Mouse (Mus musculus): ENCODE measurements around the gene Gm37240. TPM values are rescaled to one million over a fixed set of nuclear protein-coding genes. Genes with fewer than 3 reads are reported as not detected.

The Gm37240 gene
- polyA plus RNA-seq, 1 experiment from 2014 or later: 15.1 TPM

GRCm38 (mm10) chr3:84708469-84708868 is 1178.8 kb downstream of the Gm37240 start:
- H3K9ac ChIP-seq (ENCODE audit: low read depth, low read length): no peak overlapping the region
- no peak overlapping the region for H3K4me2 ChIP-seq (replicated peaks; ENCODE audit: low read depth, low read length)
- no peaks in the 10 kb centered on the region for H3K27me3 ChIP-seq (ENCODE audit: control insufficient read depth, insufficient read depth, low read length)
- WGBS: 75% methylated on average over 10 of the region's 10 CpGs
- H3K4me3 ChIP-seq (ENCODE audit: low read length): no peak overlapping the region
- ATAC-seq (ENCODE audit: low FRiP score, low TSS enrichment): no peak
- no peaks in the 10 kb centered on the region for H3K36me3 ChIP-seq (ENCODE audit: control insufficient read depth, insufficient read depth, low read length)
- no peaks in the 10 kb centered on the region for H3K9me3 ChIP-seq (ENCODE audit: control insufficient read depth, low read length)
- no peak overlapping the region for H3K27ac ChIP-seq (ENCODE audit: low read depth, low read length)
- H3K4me1 ChIP-seq (ENCODE audit: control insufficient read depth, insufficient read depth, low read length): no peaks in the 10 kb centered on the region

GRCm38 (mm10) chr3:84705224-84705623 is 1182.1 kb downstream of the Gm37240 start:
- no peak overlapping the region for H3K27ac ChIP-seq (ENCODE audit: low read depth, low read length)
- H3K27me3 ChIP-seq (ENCODE audit: control insufficient read depth, insufficient read depth, low read length): no peaks in the 10 kb centered on the region
- H3K4me3 ChIP-seq (ENCODE audit: low read length): no peak overlapping the region
- no peaks in the 10 kb centered on the region for H3K36me3 ChIP-seq (ENCODE audit: control insufficient read depth, insufficient read depth, low read length)
- no peak for ATAC-seq (ENCODE audit: low FRiP score, low TSS enrichment)
- no peaks in the 10 kb centered on the region for H3K4me1 ChIP-seq (ENCODE audit: control insufficient read depth, insufficient read depth, low read length)
- no peak overlapping the region for H3K4me2 ChIP-seq (replicated peaks; ENCODE audit: low read depth, low read length)
- WGBS: 90% methylated on average over 9 of the region's 9 CpGs
- H3K9me3 ChIP-seq (ENCODE audit: control insufficient read depth, low read length): no peaks in the 10 kb centered on the region
- no peak overlapping the region for H3K9ac ChIP-seq (ENCODE audit: low read depth, low read length)

GRCm38 (mm10) chr3:84703083-84703810 is 1184.1 kb downstream of the Gm37240 start:
- no peaks in the 10 kb centered on the region for H3K9me3 ChIP-seq (ENCODE audit: control insufficient read depth, low read length)
- no peaks in the 10 kb centered on the region for H3K27me3 ChIP-seq (ENCODE audit: control insufficient read depth, insufficient read depth, low read length)
- no peak overlapping the region for H3K4me3 ChIP-seq (ENCODE audit: low read length)
- no peak overlapping the region for H3K9ac ChIP-seq (ENCODE audit: low read depth, low read length)
- no peak overlapping the region for H3K4me2 ChIP-seq (replicated peaks; ENCODE audit: low read depth, low read length)
- H3K4me1 ChIP-seq (ENCODE audit: control insufficient read depth, insufficient read depth, low read length): no peaks in the 10 kb centered on the region
- WGBS: 77% methylated on average over 11 of the region's 11 CpGs
- no peaks in the 10 kb centered on the region for H3K36me3 ChIP-seq (ENCODE audit: control insufficient read depth, insufficient read depth, low read length)
- H3K27ac ChIP-seq (ENCODE audit: low read depth, low read length): no peak overlapping the region
- ATAC-seq (ENCODE audit: low FRiP score, low TSS enrichment): no peak

GRCm38 (mm10) chr3:84701964-84702363 is 1185.4 kb downstream of the Gm37240 start:
- no peaks in the 10 kb centered on the region for H3K9me3 ChIP-seq (ENCODE audit: control insufficient read depth, low read length)
- WGBS: 76% methylated on average over 5 of the region's 5 CpGs
- H3K4me2 ChIP-seq (replicated peaks; ENCODE audit: low read depth, low read length): no peak overlapping the region
- H3K9ac ChIP-seq (ENCODE audit: low read depth, low read length): no peak overlapping the region
- no peaks in the 10 kb centered on the region for H3K27me3 ChIP-seq (ENCODE audit: control insufficient read depth, insufficient read depth, low read length)
- H3K4me1 ChIP-seq (ENCODE audit: control insufficient read depth, insufficient read depth, low read length): no peaks in the 10 kb centered on the region
- no peaks in the 10 kb centered on the region for H3K36me3 ChIP-seq (ENCODE audit: control insufficient read depth, insufficient read depth, low read length)
- no peak overlapping the region for H3K4me3 ChIP-seq (ENCODE audit: low read length)
- H3K27ac ChIP-seq (ENCODE audit: low read depth, low read length): no peak overlapping the region
- no peak for ATAC-seq (ENCODE audit: low FRiP score, low TSS enrichment)

- ATAC-seq (ENCODE audit: low FRiP score, low TSS enrichment): no peak
- Histone ChIP-seq H3K27me3 (ENCODE audit: control insufficient read depth, insufficient read depth, low read length) (no peaks in the 10 kb centered on the region), H3K27ac (ENCODE audit: low read depth, low read length) (no peak overlapping the region), H3K9ac (ENCODE audit: low read depth, low read length) (no peak overlapping the region), H3K36me3 (ENCODE audit: control insufficient read depth, insufficient read depth, low read length) (no peaks in the 10 kb centered on the region), H3K4me2 (replicated peaks; ENCODE audit: low read depth, low read length) (no peak overlapping the region), H3K4me1 (ENCODE audit: control insufficient read depth, insufficient read depth, low read length) (no peaks in the 10 kb centered on the region), H3K9me3 (ENCODE audit: control insufficient read depth, low read length) (no peaks in the 10 kb centered on the region), H3K4me3 (ENCODE audit: low read length) (no peak overlapping the region)
- WGBS: 78% methylated on average over 2 of the region's 2 CpGs
Measured at GRCm38 (mm10) chr3:84701509-84701908, 1185.8 kb downstream of the Gm37240 start.

GRCm38 (mm10) chr3:84696428-84696917 is 1190.8 kb downstream of the Gm37240 start:
- no peak overlapping the region for H3K4me3 ChIP-seq (ENCODE audit: low read length)
- no peak overlapping the region for H3K27ac ChIP-seq (ENCODE audit: low read depth, low read length)
- H3K27me3 ChIP-seq (ENCODE audit: control insufficient read depth, insufficient read depth, low read length): no peaks in the 10 kb centered on the region
- H3K36me3 ChIP-seq (ENCODE audit: control insufficient read depth, insufficient read depth, low read length): no peaks in the 10 kb centered on the region
- no peak overlapping the region for H3K9ac ChIP-seq (ENCODE audit: low read depth, low read length)
- peaks cover 5% of the 10 kb centered on the region; the same call in 1 of the 2 replicates for H3K4me1 ChIP-seq (ENCODE audit: control insufficient read depth, insufficient read depth, low read length)
- ATAC-seq (ENCODE audit: low FRiP score, low TSS enrichment): peak; percentile 45; the same call in 1 of the 2 replicates
- H3K9me3 ChIP-seq (ENCODE audit: control insufficient read depth, low read length): no peaks in the 10 kb centered on the region
- peak overlapping the region; percentile 18 for H3K4me2 ChIP-seq (replicated peaks; ENCODE audit: low read depth, low read length)
- 37% methylated on average over 18 of the region's 18 CpGs for WGBS

GRCm38 (mm10) chr3:84695867-84696361 is 1191.4 kb downstream of the Gm37240 start:
- H3K36me3 ChIP-seq (ENCODE audit: control insufficient read depth, insufficient read depth, low read length): no peaks in the 10 kb centered on the region
- H3K4me1 ChIP-seq (ENCODE audit: control insufficient read depth, insufficient read depth, low read length): peaks cover 5% of the 10 kb centered on the region; the same call in 1 of the 2 replicates
- H3K4me2 ChIP-seq (replicated peaks; ENCODE audit: low read depth, low read length): peak overlapping the region; percentile 18
- no peak overlapping the region for H3K9ac ChIP-seq (ENCODE audit: low read depth, low read length)
- peak; percentile 32; the same call in 1 of the 2 replicates for ATAC-seq (ENCODE audit: low FRiP score, low TSS enrichment)
- H3K4me3 ChIP-seq (ENCODE audit: low read length): no peak overlapping the region
- no peaks in the 10 kb centered on the region for H3K27me3 ChIP-seq (ENCODE audit: control insufficient read depth, insufficient read depth, low read length)
- H3K9me3 ChIP-seq (ENCODE audit: control insufficient read depth, low read length): no peaks in the 10 kb centered on the region
- 52% methylated on average over 9 of the region's 9 CpGs for WGBS
- H3K27ac ChIP-seq (ENCODE audit: low read depth, low read length): no peak overlapping the region; the same call in 1 of the 2 replicates

GRCm38 (mm10) chr3:84695418-84695817 is 1191.9 kb downstream of the Gm37240 start:
- Histone ChIP-seq H3K9me3 (ENCODE audit: control insufficient read depth, low read length) (no peaks in the 10 kb centered on the region), H3K4me2 (replicated peaks; ENCODE audit: low read depth, low read length) (no peak overlapping the region), H3K27ac (ENCODE audit: low read depth, low read length) (no peak overlapping the region; the same call in 1 of the 2 replicates), H3K4me1 (ENCODE audit: control insufficient read depth, insufficient read depth, low read length) (peaks cover 5% of the 10 kb centered on the region; the same call in 1 of the 2 replicates), H3K27me3 (ENCODE audit: control insufficient read depth, insufficient read depth, low read length) (no peaks in the 10 kb centered on the region), H3K9ac (ENCODE audit: low read depth, low read length) (no peak overlapping the region), H3K4me3 (ENCODE audit: low read length) (no peak overlapping the region), H3K36me3 (ENCODE audit: control insufficient read depth, insufficient read depth, low read length) (no peaks in the 10 kb centered on the region)
- 36% methylated on average over 9 of the region's 9 CpGs for WGBS
- ATAC-seq (ENCODE audit: low FRiP score, low TSS enrichment): peak; percentile 70

- Histone ChIP-seq H3K4me2 (replicated peaks; ENCODE audit: low read depth, low read length) (no peak overlapping the region), H3K4me3 (ENCODE audit: low read length) (no peak overlapping the region), H3K4me1 (ENCODE audit: control insufficient read depth, insufficient read depth, low read length) (peaks cover 5% of the 10 kb centered on the region; the same call in 1 of the 2 replicates), H3K36me3 (ENCODE audit: control insufficient read depth, insufficient read depth, low read length) (no peaks in the 10 kb centered on the region), H3K9me3 (ENCODE audit: control insufficient read depth, low read length) (no peaks in the 10 kb centered on the region), H3K27ac (ENCODE audit: low read depth, low read length) (no peak overlapping the region), H3K9ac (ENCODE audit: low read depth, low read length) (no peak overlapping the region), H3K27me3 (ENCODE audit: control insufficient read depth, insufficient read depth, low read length) (no peaks in the 10 kb centered on the region)
- ATAC-seq (ENCODE audit: low FRiP score, low TSS enrichment): no peak
- 80% methylated on average over 10 of the region's 10 CpGs for WGBS
Measured at GRCm38 (mm10) chr3:84693886-84694285, 1193.4 kb downstream of the Gm37240 start.
